Mouse (Mus musculus): ENCODE measurements around the gene Antxr2.

Antxr2 gene

GRCm38 (mm10) chr5:97995881-97996280, 35.0 kb downstream of the Antxr2 start:
- DNase-seq (ENCODE audit: low spot score in 2 of 2): no peak

GRCm38 (mm10) chr5:97986656-97987294, 44.1 kb downstream of the Antxr2 start:
- DNase-seq (ENCODE audit: low spot score in 2 of 2): peak; percentile 62 to 71

- no peak for DNase-seq (ENCODE audit: low spot score in 2 of 2)
Measured at GRCm38 (mm10) chr5:97983375-97983774, 47.5 kb downstream of the Antxr2 start.

GRCm38 (mm10) chr5:97980472-97980871, 50.4 kb downstream of the Antxr2 start:
- DNase-seq (ENCODE audit: low spot score in 2 of 2): peak; percentile 40 to 66

- DNase-seq (ENCODE audit: low spot score in 2 of 2): no peak
Measured at GRCm38 (mm10) chr5:97973293-97973692, 57.5 kb downstream of the Antxr2 start.

- DNase-seq (ENCODE audit: low spot score in 2 of 2): no peak
Measured at GRCm38 (mm10) chr5:97972029-97972428, 58.8 kb downstream of the Antxr2 start.

- DNase-seq (ENCODE audit: low spot score in 2 of 2): no peak
Measured at GRCm38 (mm10) chr5:97971236-97971635, 59.6 kb downstream of the Antxr2 start.

GRCm38 (mm10) chr5:97967044-97967443, 63.8 kb downstream of the Antxr2 start:
- no peak for DNase-seq (ENCODE audit: low spot score in 2 of 2)

- DNase-seq (ENCODE audit: low spot score in 2 of 2): no peak
Measured at GRCm38 (mm10) chr5:97966101-97966500, 64.7 kb downstream of the Antxr2 start.

- DNase-seq (ENCODE audit: low spot score in 2 of 2): no peak
Measured at GRCm38 (mm10) chr5:97964444-97964843, 66.4 kb downstream of the Antxr2 start.

- no peak for DNase-seq (ENCODE audit: low spot score in 2 of 2)
Measured at GRCm38 (mm10) chr5:97962512-97962911, 68.3 kb downstream of the Antxr2 start.

GRCm38 (mm10) chr5:97961786-97962185, 69.1 kb downstream of the Antxr2 start:
- no peak for DNase-seq (ENCODE audit: low spot score in 2 of 2)

GRCm38 (mm10) chr5:97959651-97960050, 71.2 kb downstream of the Antxr2 start:
- no peak for DNase-seq (ENCODE audit: low spot score in 2 of 2)

GRCm38 (mm10) chr5:97959010-97959409, 71.8 kb downstream of the Antxr2 start:
- no peak for DNase-seq (ENCODE audit: low spot score in 2 of 2)

GRCm38 (mm10) chr5:97957501-97957900, 73.3 kb downstream of the Antxr2 start:
- no peak for DNase-seq (ENCODE audit: low spot score in 2 of 2)

GRCm38 (mm10) chr5:97954193-97954772, 76.6 kb downstream of the Antxr2 start:
- no peak for DNase-seq (ENCODE audit: low spot score in 2 of 2)

GRCm38 (mm10) chr5:97953241-97953920, 77.5 kb downstream of the Antxr2 start:
- no peak for DNase-seq (ENCODE audit: low spot score in 2 of 2)

- DNase-seq (ENCODE audit: low spot score in 2 of 2): no peak
Measured at GRCm38 (mm10) chr5:97947261-97947660, 83.6 kb downstream of the Antxr2 start.

GRCm38 (mm10) chr5:97946236-97946635, 84.6 kb downstream of the Antxr2 start:
- no peak for DNase-seq (ENCODE audit: low spot score in 2 of 2)

GRCm38 (mm10) chr5:97935140-97936129, 95.4 kb downstream of the Antxr2 start:
- no peak for DNase-seq (ENCODE audit: low spot score in 2 of 2)

- no peak for DNase-seq (ENCODE audit: low spot score in 2 of 2)
Measured at GRCm38 (mm10) chr5:97917654-97918053, 113.2 kb downstream of the Antxr2 start.

GRCm38 (mm10) chr5:97914890-97915289, 116.0 kb downstream of the Antxr2 start:
- no peak for DNase-seq (ENCODE audit: low spot score in 2 of 2)

Data from heart, adult 9 months (tissue).